Mouse (Mus musculus) 3T3-L1 (cell line): ENCODE measurements around the gene Sgpl1.
A peak's percentile ranks its signal among the peaks of the same experiment; 100 is the strongest.

Experiments used
- DNase-seq: peaks from one replicate; pipeline ENCODE4 v3.0.0-alpha.2; 2015; ENCODE audit warnings: low read depth, low spot score

The Sgpl1 gene

GRCm38 (mm10) chr10:61088468-61088867 is 59.0 kb downstream of the Sgpl1 start:
- no peak for DNase-seq

GRCm38 (mm10) chr10:61086502-61086901 is 61.0 kb downstream of the Sgpl1 start:
- DNase-seq: peak; percentile 10

- DNase-seq: no peak
Observed at GRCm38 (mm10) chr10:61085364-61085763, 62.1 kb downstream of the Sgpl1 start.

- DNase-seq: no peak
Observed at GRCm38 (mm10) chr10:61080931-61081255, 66.6 kb downstream of the Sgpl1 start.

- peak; percentile 42 for DNase-seq
Observed at GRCm38 (mm10) chr10:61080227-61080930, 67.1 kb downstream of the Sgpl1 start.

GRCm38 (mm10) chr10:61075607-61076006 is 71.9 kb downstream of the Sgpl1 start:
- DNase-seq: no peak

GRCm38 (mm10) chr10:61074643-61075042 is 72.9 kb downstream of the Sgpl1 start:
- no peak for DNase-seq

GRCm38 (mm10) chr10:61072324-61072723 is 75.2 kb downstream of the Sgpl1 start:
- peak; percentile 57 for DNase-seq

GRCm38 (mm10) chr10:61069248-61069647 is 78.3 kb downstream of the Sgpl1 start:
- no peak for DNase-seq

GRCm38 (mm10) chr10:61068436-61069192 is 78.9 kb downstream of the Sgpl1 start:
- peak; percentile 80 for DNase-seq

GRCm38 (mm10) chr10:61065287-61066005 is 82.1 kb downstream of the Sgpl1 start:
- DNase-seq: no peak

- DNase-seq: no peak
Observed at GRCm38 (mm10) chr10:61064635-61065034, 82.9 kb downstream of the Sgpl1 start.

- DNase-seq: no peak
Observed at GRCm38 (mm10) chr10:61063271-61063864, 84.1 kb downstream of the Sgpl1 start.

GRCm38 (mm10) chr10:61059543-61060110 is 87.9 kb downstream of the Sgpl1 start:
- DNase-seq: no peak

GRCm38 (mm10) chr10:61059101-61059500 is 88.4 kb downstream of the Sgpl1 start:
- DNase-seq: no peak

- no peak for DNase-seq
Observed at GRCm38 (mm10) chr10:61056661-61057060, 90.8 kb downstream of the Sgpl1 start.

- peak; percentile 81 for DNase-seq
Observed at GRCm38 (mm10) chr10:61051993-61052613, 95.4 kb downstream of the Sgpl1 start.
